Mouse (Mus musculus): ENCODE measurements around the gene Tes. TPM values are rescaled to one million over a fixed set of nuclear protein-coding genes. Genes with fewer than 3 reads are reported as not detected.

The Tes gene
- polyA plus RNA-seq, 1 experiment = 20.7 TPM

- no peak overlapping the region for H3K4me3 ChIP-seq (ENCODE audit: extremely low read depth, insufficient read depth, insufficient read length)
- H3K36me3 ChIP-seq (ENCODE audit: control insufficient read depth, insufficient read depth, low read length) = no peaks in the 10 kb centered on the region
- DNase-seq (ENCODE audit: low read depth in 1 of 2, low spot score in 2 of 2) = no peak
- H3K4me1 ChIP-seq (ENCODE audit: control insufficient read depth, insufficient read depth, insufficient read length) = no peaks in the 10 kb centered on the region
- H3K27ac ChIP-seq (ENCODE audit: insufficient read depth, low read length) = no peak overlapping the region
- WGBS = 83% methylated on average over 6 of the region's 6 CpGs
- H3K27me3 ChIP-seq (ENCODE audit: control insufficient read depth, insufficient read depth, low read length) = no peaks in the 10 kb centered on the region
- TF ChIP-seq CTCF (IDR thresholded peaks at IDR 0.05; ENCODE audit: extremely low read depth, insufficient read depth, insufficient read length, insufficient replicate concordance) (no peak), POLR2A (IDR thresholded peaks at IDR 0.05; ENCODE audit: low read depth, low read length) (no peak)
These were observed 2.6 kb upstream of the Tes start for GRCm38 (mm10) chr6:17062366-17062765.

- H3K4me1 ChIP-seq (ENCODE audit: control insufficient read depth, insufficient read depth, insufficient read length) = no peaks in the 10 kb centered on the region; the same call in none of the 2 replicates
- no peak; the same call in 1 of the 2 replicates for TF ChIP-seq POLR2A (IDR thresholded peaks at IDR 0.05; ENCODE audit: low read depth, low read length)
- TF ChIP-seq CTCF (IDR thresholded peaks at IDR 0.05; ENCODE audit: extremely low read depth, insufficient read depth, insufficient read length, insufficient replicate concordance) = no peak
- under 1% methylated on average over 12 of the region's 12 CpGs for WGBS
- peak overlapping the region; percentile 73 for H3K4me3 ChIP-seq (ENCODE audit: extremely low read depth, insufficient read depth, insufficient read length)
- H3K27ac ChIP-seq (ENCODE audit: insufficient read depth, low read length) = peak overlapping the region; percentile 81
- no peak for DNase-seq (ENCODE audit: low read depth in 1 of 2, low spot score in 2 of 2)
- no peaks in the 10 kb centered on the region for H3K27me3 ChIP-seq (ENCODE audit: control insufficient read depth, insufficient read depth, low read length)
- H3K36me3 ChIP-seq (ENCODE audit: control insufficient read depth, insufficient read depth, low read length) = no peaks in the 10 kb centered on the region
These were observed 831 bp downstream of the Tes start for GRCm38 (mm10) chr6:17065791-17066169.

- Histone ChIP-seq H3K27ac (ENCODE audit: insufficient read depth, low read length) (peak overlapping the region; percentile 81), H3K4me1 (ENCODE audit: control insufficient read depth, insufficient read depth, insufficient read length) (no peaks in the 10 kb centered on the region; the same call in none of the 2 replicates), H3K36me3 (ENCODE audit: control insufficient read depth, insufficient read depth, low read length) (no peaks in the 10 kb centered on the region), H3K27me3 (ENCODE audit: control insufficient read depth, insufficient read depth, low read length) (no peaks in the 10 kb centered on the region), H3K4me3 (ENCODE audit: extremely low read depth, insufficient read depth, insufficient read length) (peak overlapping the region; percentile 73)
- 26% methylated on average over 11 of the region's 11 CpGs for WGBS
- TF ChIP-seq CTCF (IDR thresholded peaks at IDR 0.05; ENCODE audit: extremely low read depth, insufficient read depth, insufficient read length, insufficient replicate concordance) = no peak
- no peak for DNase-seq (ENCODE audit: low read depth in 1 of 2, low spot score in 2 of 2)
These were observed 1.4 kb downstream of the Tes start for GRCm38 (mm10) chr6:17066211-17066940.

GRCm38 (mm10) chr6:17071899-17072298 is 7.0 kb downstream of the Tes start:
- no peaks in the 10 kb centered on the region; the same call in none of the 2 replicates for H3K4me1 ChIP-seq (ENCODE audit: control insufficient read depth, insufficient read depth, insufficient read length)
- H3K27me3 ChIP-seq (ENCODE audit: control insufficient read depth, insufficient read depth, low read length) = no peaks in the 10 kb centered on the region
- 92% methylated on average over 3 of the region's 3 CpGs for WGBS
- H3K36me3 ChIP-seq (ENCODE audit: control insufficient read depth, insufficient read depth, low read length) = no peaks in the 10 kb centered on the region
- TF ChIP-seq CTCF (IDR thresholded peaks at IDR 0.05; ENCODE audit: extremely low read depth, insufficient read depth, insufficient read length, insufficient replicate concordance) = no peak
- no peak for TF ChIP-seq POLR2A (IDR thresholded peaks at IDR 0.05; ENCODE audit: low read depth, low read length)
- DNase-seq (ENCODE audit: low read depth in 1 of 2, low spot score in 2 of 2) = no peak
- H3K27ac ChIP-seq (ENCODE audit: insufficient read depth, low read length) = no peak overlapping the region
- H3K4me3 ChIP-seq (ENCODE audit: extremely low read depth, insufficient read depth, insufficient read length) = no peak overlapping the region

GRCm38 (mm10) chr6:17072338-17072737 is 7.4 kb downstream of the Tes start:
- TF ChIP-seq POLR2A (IDR thresholded peaks at IDR 0.05; ENCODE audit: low read depth, low read length) (no peak), CTCF (IDR thresholded peaks at IDR 0.05; ENCODE audit: extremely low read depth, insufficient read depth, insufficient read length, insufficient replicate concordance) (no peak)
- DNase-seq (ENCODE audit: low read depth in 1 of 2, low spot score in 2 of 2) = no peak
- Histone ChIP-seq H3K4me1 (ENCODE audit: control insufficient read depth, insufficient read depth, insufficient read length) (no peaks in the 10 kb centered on the region; the same call in none of the 2 replicates), H3K27me3 (ENCODE audit: control insufficient read depth, insufficient read depth, low read length) (no peaks in the 10 kb centered on the region), H3K36me3 (ENCODE audit: control insufficient read depth, insufficient read depth, low read length) (no peaks in the 10 kb centered on the region), H3K4me3 (ENCODE audit: extremely low read depth, insufficient read depth, insufficient read length) (no peak overlapping the region), H3K27ac (ENCODE audit: insufficient read depth, low read length) (no peak overlapping the region)
- 85% methylated on average over 5 of the region's 5 CpGs for WGBS

- Histone ChIP-seq H3K27ac (ENCODE audit: insufficient read depth, low read length) (no peak overlapping the region), H3K36me3 (ENCODE audit: control insufficient read depth, insufficient read depth, low read length) (no peaks in the 10 kb centered on the region), H3K27me3 (ENCODE audit: control insufficient read depth, insufficient read depth, low read length) (no peaks in the 10 kb centered on the region), H3K4me1 (ENCODE audit: control insufficient read depth, insufficient read depth, insufficient read length) (no peaks in the 10 kb centered on the region; the same call in none of the 2 replicates), H3K4me3 (ENCODE audit: extremely low read depth, insufficient read depth, insufficient read length) (no peak overlapping the region)
- 88% methylated on average over 7 of the region's 7 CpGs for WGBS
- DNase-seq (ENCODE audit: low read depth in 1 of 2, low spot score in 2 of 2) = no peak
- TF ChIP-seq POLR2A (IDR thresholded peaks at IDR 0.05; ENCODE audit: low read depth, low read length) (no peak), CTCF (IDR thresholded peaks at IDR 0.05; ENCODE audit: extremely low read depth, insufficient read depth, insufficient read length, insufficient replicate concordance) (no peak)
These were observed 8.0 kb downstream of the Tes start for GRCm38 (mm10) chr6:17072763-17073484.

- TF ChIP-seq CTCF (IDR thresholded peaks at IDR 0.05; ENCODE audit: extremely low read depth, insufficient read depth, insufficient read length, insufficient replicate concordance) (no peak), POLR2A (IDR thresholded peaks at IDR 0.05; ENCODE audit: low read depth, low read length) (no peak)
- H3K36me3 ChIP-seq (ENCODE audit: control insufficient read depth, insufficient read depth, low read length) = no peaks in the 10 kb centered on the region
These were observed 12.3 kb downstream of the Tes start for GRCm38 (mm10) chr6:17077270-17077669.

More at GRCm38 (mm10) chr6:17077270-17077669, 12.3 kb downstream of the Tes start:
- Histone ChIP-seq H3K4me3 (ENCODE audit: extremely low read depth, insufficient read depth, insufficient read length) (no peak overlapping the region), H3K27me3 (ENCODE audit: control insufficient read depth, insufficient read depth, low read length) (no peaks in the 10 kb centered on the region), H3K27ac (ENCODE audit: insufficient read depth, low read length) (no peak overlapping the region), H3K4me1 (ENCODE audit: control insufficient read depth, insufficient read depth, insufficient read length) (no peaks in the 10 kb centered on the region)
- DNase-seq (ENCODE audit: low read depth in 1 of 2, low spot score in 2 of 2) = no peak
- 89% methylated on average over 9 of the region's 9 CpGs for WGBS
